Mouse (Mus musculus): ENCODE data around the gene Dync1li2. TPM values are rescaled to one million over a fixed set of nuclear protein-coding genes. Genes with fewer than 3 reads are reported as not detected.

Gene Dync1li2
- 84.9 and 113 TPM in 2 replicates for polyA plus RNA-seq (2014; fragmentation: Nextera tagmentation; extraction: Ambion mirVana)

- Histone ChIP-seq H3K4me3 (ENCODE audit: low read depth, low read length) (peak within 1 kb of the TSS; percentile 97), H3K4me1 (ENCODE audit: control insufficient read depth, insufficient read depth, low read length) (peaks cover 11% of the 10 kb centered on the region), H3K36me3 (ENCODE audit: control insufficient read depth, insufficient read depth, low read length) (peaks cover 20% of the 10 kb centered on the region), H3K9me3 (ENCODE audit: control insufficient read depth, low read length) (no peaks in the 10 kb centered on the region), H3K27ac (ENCODE audit: low read depth, low read length) (peak within 1 kb of the TSS; percentile 92), H3K4me2 (ENCODE audit: low read depth, low read length) (peak within 1 kb of the TSS; percentile 90), H3K27me3 (ENCODE audit: control insufficient read depth, insufficient read depth, low read length) (no peaks in the 10 kb centered on the region), H3K9ac (replicated peaks; ENCODE audit: low read depth, low read length) (peak within 1 kb of the TSS; percentile 97)
- WGBS: under 1% methylated on average over 74 of the region's 75 CpGs
- ATAC-seq (ENCODE audit: low read depth): peak; percentile 92
Measured at GRCm38 (mm10) chr8:104442299-104443124, at the start of gene Dync1li2. TSS of gene Dync1li2 (minus strand) at chr8:104443047.

GRCm38 (mm10) chr8:104479091-104479490 lies 36.2 kb upstream of the Dync1li2 start:
- H3K27ac ChIP-seq (ENCODE audit: low read depth, low read length): no peak overlapping the region

GRCm38 (mm10) chr8:104472465-104472864 lies 29.6 kb upstream of the Dync1li2 start:
- Histone ChIP-seq H3K27me3 (ENCODE audit: control insufficient read depth, insufficient read depth, low read length) (no peaks in the 10 kb centered on the region), H3K36me3 (ENCODE audit: control insufficient read depth, insufficient read depth, low read length) (no peaks in the 10 kb centered on the region), H3K4me2 (ENCODE audit: low read depth, low read length) (no peak overlapping the region), H3K4me3 (ENCODE audit: low read depth, low read length) (no peak overlapping the region), H3K27ac (ENCODE audit: low read depth, low read length) (no peak overlapping the region), H3K9me3 (ENCODE audit: control insufficient read depth, low read length) (no peaks in the 10 kb centered on the region), H3K9ac (replicated peaks; ENCODE audit: low read depth, low read length) (no peak overlapping the region), H3K4me1 (ENCODE audit: control insufficient read depth, insufficient read depth, low read length) (no peaks in the 10 kb centered on the region)
- 87% methylated on average over 3 of the region's 3 CpGs for WGBS
- no peak for ATAC-seq (ENCODE audit: low read depth)

More at GRCm38 (mm10) chr8:104479091-104479490, 36.2 kb upstream of the Dync1li2 start:
- Histone ChIP-seq H3K9me3 (ENCODE audit: control insufficient read depth, low read length) (no peaks in the 10 kb centered on the region), H3K27me3 (ENCODE audit: control insufficient read depth, insufficient read depth, low read length) (no peaks in the 10 kb centered on the region), H3K9ac (replicated peaks; ENCODE audit: low read depth, low read length) (no peak overlapping the region), H3K4me3 (ENCODE audit: low read depth, low read length) (no peak overlapping the region), H3K36me3 (ENCODE audit: control insufficient read depth, insufficient read depth, low read length) (no peaks in the 10 kb centered on the region), H3K4me1 (ENCODE audit: control insufficient read depth, insufficient read depth, low read length) (no peaks in the 10 kb centered on the region), H3K4me2 (ENCODE audit: low read depth, low read length) (no peak overlapping the region)
- WGBS: 62% methylated on average over 1 of the region's 1 CpGs
- ATAC-seq (ENCODE audit: low read depth): no peak

- Histone ChIP-seq H3K4me2 (ENCODE audit: low read depth, low read length) (no peak overlapping the region), H3K9ac (replicated peaks; ENCODE audit: low read depth, low read length) (no peak overlapping the region), H3K27me3 (ENCODE audit: control insufficient read depth, insufficient read depth, low read length) (no peaks in the 10 kb centered on the region), H3K27ac (ENCODE audit: low read depth, low read length) (no peak overlapping the region), H3K9me3 (ENCODE audit: control insufficient read depth, low read length) (no peaks in the 10 kb centered on the region), H3K36me3 (ENCODE audit: control insufficient read depth, insufficient read depth, low read length) (no peaks in the 10 kb centered on the region), H3K4me1 (ENCODE audit: control insufficient read depth, insufficient read depth, low read length) (no peaks in the 10 kb centered on the region), H3K4me3 (ENCODE audit: low read depth, low read length) (no peak overlapping the region)
- WGBS: 68% methylated on average over 2 of the region's 2 CpGs
- no peak for ATAC-seq (ENCODE audit: low read depth)
Measured at GRCm38 (mm10) chr8:104467463-104467862, 24.6 kb upstream of the Dync1li2 start.

GRCm38 (mm10) chr8:104452177-104452576 lies 9.3 kb upstream of the Dync1li2 start:
- H3K4me1 ChIP-seq (ENCODE audit: control insufficient read depth, insufficient read depth, low read length): no peaks in the 10 kb centered on the region
- no peak for ATAC-seq (ENCODE audit: low read depth)
- WGBS: 91% methylated on average over 3 of the region's 3 CpGs

GRCm38 (mm10) chr8:104448796-104449195 lies 5.9 kb upstream of the Dync1li2 start:
- no peaks in the 10 kb centered on the region for H3K4me1 ChIP-seq (ENCODE audit: control insufficient read depth, insufficient read depth, low read length)
- H3K27ac ChIP-seq (ENCODE audit: low read depth, low read length): no peak overlapping the region
- no peaks in the 10 kb centered on the region for H3K27me3 ChIP-seq (ENCODE audit: control insufficient read depth, insufficient read depth, low read length)
- H3K4me3 ChIP-seq (ENCODE audit: low read depth, low read length): no peak overlapping the region
- no peak overlapping the region for H3K9ac ChIP-seq (replicated peaks; ENCODE audit: low read depth, low read length)
- WGBS: 81% methylated on average over 3 of the region's 3 CpGs
- ATAC-seq (ENCODE audit: low read depth): no peak
- no peaks in the 10 kb centered on the region for H3K36me3 ChIP-seq (ENCODE audit: control insufficient read depth, insufficient read depth, low read length)
- no peaks in the 10 kb centered on the region for H3K9me3 ChIP-seq (ENCODE audit: control insufficient read depth, low read length)
- no peak overlapping the region for H3K4me2 ChIP-seq (ENCODE audit: low read depth, low read length)

More at GRCm38 (mm10) chr8:104452177-104452576, 9.3 kb upstream of the Dync1li2 start:
- no peaks in the 10 kb centered on the region for H3K27me3 ChIP-seq (ENCODE audit: control insufficient read depth, insufficient read depth, low read length)
- H3K9me3 ChIP-seq (ENCODE audit: control insufficient read depth, low read length): no peaks in the 10 kb centered on the region
- no peak overlapping the region for H3K9ac ChIP-seq (replicated peaks; ENCODE audit: low read depth, low read length)
- H3K4me3 ChIP-seq (ENCODE audit: low read depth, low read length): no peak overlapping the region
- H3K36me3 ChIP-seq (ENCODE audit: control insufficient read depth, insufficient read depth, low read length): no peaks in the 10 kb centered on the region
- H3K27ac ChIP-seq (ENCODE audit: low read depth, low read length): no peak overlapping the region
- no peak overlapping the region for H3K4me2 ChIP-seq (ENCODE audit: low read depth, low read length)

GRCm38 (mm10) chr8:104446016-104446415 lies 3.2 kb upstream of the Dync1li2 start:
- Histone ChIP-seq H3K4me1 (ENCODE audit: control insufficient read depth, insufficient read depth, low read length) (peaks cover 8% of the 10 kb centered on the region), H3K27me3 (ENCODE audit: control insufficient read depth, insufficient read depth, low read length) (no peaks in the 10 kb centered on the region), H3K4me2 (ENCODE audit: low read depth, low read length) (no peak overlapping the region), H3K9ac (replicated peaks; ENCODE audit: low read depth, low read length) (no peak overlapping the region), H3K36me3 (ENCODE audit: control insufficient read depth, insufficient read depth, low read length) (no peaks in the 10 kb centered on the region), H3K4me3 (ENCODE audit: low read depth, low read length) (no peak overlapping the region), H3K9me3 (ENCODE audit: control insufficient read depth, low read length) (no peaks in the 10 kb centered on the region), H3K27ac (ENCODE audit: low read depth, low read length) (no peak overlapping the region)
- WGBS: 80% methylated on average over 3 of the region's 3 CpGs
- no peak for ATAC-seq (ENCODE audit: low read depth)

GRCm38 (mm10) chr8:104445248-104445647 lies 2.4 kb upstream of the Dync1li2 start:
- Histone ChIP-seq H3K27ac (ENCODE audit: low read depth, low read length) (no peak overlapping the region), H3K9me3 (ENCODE audit: control insufficient read depth, low read length) (no peaks in the 10 kb centered on the region), H3K4me3 (ENCODE audit: low read depth, low read length) (no peak overlapping the region), H3K36me3 (ENCODE audit: control insufficient read depth, insufficient read depth, low read length) (peaks cover under 1% of the 10 kb centered on the region; the same call in 1 of the 2 replicates), H3K9ac (replicated peaks; ENCODE audit: low read depth, low read length) (no peak overlapping the region), H3K27me3 (ENCODE audit: control insufficient read depth, insufficient read depth, low read length) (no peaks in the 10 kb centered on the region), H3K4me1 (ENCODE audit: control insufficient read depth, insufficient read depth, low read length) (peaks cover 11% of the 10 kb centered on the region), H3K4me2 (ENCODE audit: low read depth, low read length) (no peak overlapping the region)
- no peak for ATAC-seq (ENCODE audit: low read depth)
- WGBS: 61% methylated on average over 6 of the region's 6 CpGs

- Histone ChIP-seq H3K27ac (ENCODE audit: low read depth, low read length) (peak overlapping the region; percentile 92), H3K36me3 (ENCODE audit: control insufficient read depth, insufficient read depth, low read length) (peaks cover 16% of the 10 kb centered on the region), H3K4me2 (ENCODE audit: low read depth, low read length) (peak overlapping the region; percentile 90; the same call in 1 of the 2 replicates), H3K9ac (replicated peaks; ENCODE audit: low read depth, low read length) (peak overlapping the region; percentile 97), H3K27me3 (ENCODE audit: control insufficient read depth, insufficient read depth, low read length) (no peaks in the 10 kb centered on the region), H3K9me3 (ENCODE audit: control insufficient read depth, low read length) (no peaks in the 10 kb centered on the region), H3K4me1 (ENCODE audit: control insufficient read depth, insufficient read depth, low read length) (peaks cover 11% of the 10 kb centered on the region), H3K4me3 (ENCODE audit: low read depth, low read length) (peak overlapping the region; percentile 97)
- peak; percentile 41 for ATAC-seq (ENCODE audit: low read depth)
- WGBS: 65% methylated on average over 7 of the region's 7 CpGs
Measured at GRCm38 (mm10) chr8:104443125-104443679, 355 bp upstream of the Dync1li2 start.
